Mouse (Mus musculus) stomach, postnatal 0 days (tissue): ENCODE measurements around the gene Anxa1.

ENCODE experiments used
- CTCF ChIP-seq: IDR thresholded peaks from 2 replicates; pipeline ENCODE4 v1.5.1; 2016; ENCODE audit warnings: antibody characterized with exemption, low read depth, mild to moderate bottlenecking, moderate library complexity
- EP300 ChIP-seq: optimal IDR thresholded peaks from 2 replicates; pipeline ENCODE3; 2016; ENCODE audit warnings: antibody characterized with exemption

GRCm38 (mm10) chr19:20370175-20370574 is 20.6 kb downstream of the Anxa1 start:
- TF ChIP-seq CTCF (no peak), EP300 (no peak)
